Mouse (Mus musculus) C2C12 (cell line): ENCODE results near the gene Secisbp2.

ENCODE experiments used
- CTCF ChIP-seq: IDR thresholded peaks from one replicate; pipeline ENCODE4 v1.5.1; 2011; ENCODE audit not compliant: control insufficient read depth, insufficient read depth, insufficient read length
- MYOD1 ChIP-seq: IDR thresholded peaks from one replicate; pipeline ENCODE4 v1.6.1; 2011; ENCODE audit warnings: low read depth; ENCODE audit not compliant: control insufficient read depth, insufficient read length
- USF1 ChIP-seq: IDR thresholded peaks from one replicate; pipeline ENCODE4 v1.6.1; 2011; ENCODE audit warnings: low read depth, mild to moderate bottlenecking, control low read depth, moderate library complexity

GRCm38 (mm10) chr13:51659573-51659972, 8.1 kb downstream of the Secisbp2 start:
- TF ChIP-seq USF1, result no peak
- no peak for TF ChIP-seq CTCF
- TF ChIP-seq MYOD1, result no peak
